Comparison of ENCODE assay signal across 12 mouse cellular contexts in genomic region chr3:96179531-96179930, GRCm38 (mm10). TPM values are rescaled to one million over a fixed set of nuclear protein-coding genes. Genes with fewer than 3 reads are reported as not detected.
DNase-seq lines count a peak whose midpoint lies in the region; ATAC-seq lines count a peak whose summit lies in the region.
"Had no signal": no experiment of that assay in that cellular context is flagged by ENCODE, and none has a peak within 500 bp of the region (broad histone marks: within the 10 kb centered on the region; RNA-seq: fewer than 3 reads in every experiment).

No protein-coding gene starts in this region.

- no peaks in the 10 kb centered on the region for H3K9me3 ChIP-seq in neural tube, embryonic 13.5 days
- H3K9me3 ChIP-seq: megakaryocyte, embryonic 14.5 days; neural tube, embryonic 12.5 days; stomach, embryonic 15.5 days had no signal

- H3K27me3 ChIP-seq in neural tube, embryonic 13.5 days: no peaks in the 10 kb centered on the region
- H3K27me3 ChIP-seq: megakaryocyte, embryonic 14.5 days; neural tube, embryonic 12.5 days; stomach, embryonic 15.5 days had no signal

- no peak overlapping the region for H3K4me3 ChIP-seq in neural tube, embryonic 13.5 days
- H3K4me3 ChIP-seq: erythroblast, embryonic 14.5 days; megakaryocyte, embryonic 14.5 days; neural tube, embryonic 12.5 days; stomach, embryonic 15.5 days had no signal

- H3K4me1 ChIP-seq in neural tube, embryonic 13.5 days (replicated peaks): peaks cover 50% of the 10 kb centered on the region

- intact Hi-C loops in heart, postnatal 36 days (cut with DNase I): no loop called here

- WGBS in neural tube, embryonic 13.5 days: 66% methylated on average over 4 of the region's 4 CpGs

- 0 out of 2 replicates have a peak overlapping the region, but pooled peaks have one; percentile 28 for H3K27ac ChIP-seq in neural tube, embryonic 13.5 days (replicated peaks)
- H3K27ac ChIP-seq: neural tube, embryonic 12.5 days; stomach, embryonic 15.5 days had no signal

- H3K9ac ChIP-seq in neural tube, embryonic 13.5 days: no peak overlapping the region
- H3K9ac ChIP-seq: stomach, embryonic 15.5 days had no signal

- peaks cover 44% of the 10 kb centered on the region for H3K36me3 ChIP-seq in neural tube, embryonic 13.5 days

- ATAC-seq in neural tube, embryonic 13.5 days (ENCODE audit: low read depth): no peak

- peak; percentile 96 for DNase-seq in heart, adult 11 months
- no peak for DNase-seq in heart, postnatal 36 days
- no peak for DNase-seq in neural tube, embryonic 10.5 days (ENCODE audit: extremely low spot score, low spot score)
- peak; percentile 55 to 56 for DNase-seq in cerebellum, postnatal 36 days
- no peak for DNase-seq in layer of hippocampus, postnatal 25 days (ENCODE audit: extremely low spot score in 1 of 2, low spot score in 1 of 2)
- no peak for DNase-seq in thymus, postnatal 25 days
- DNase-seq: liver had no signal

- no peak overlapping the region for H3K4me2 ChIP-seq in neural tube, embryonic 13.5 days
- H3K4me2 ChIP-seq: neural tube, embryonic 12.5 days; stomach, embryonic 15.5 days had no signal

RNA-seq across cellular contexts. Expression of gene Sv2a, which starts 1.4 kb away (rescaled TPM):
- 1 to 10 TPM; 3.4 to 9.9 TPM for total RNA-seq in heart, postnatal 36 days (2021)
- 72.2 and 78.5 TPM in 2 replicates for polyA plus RNA-seq in neural tube, embryonic 13.5 days (2015; fragmentation: Nextera tagmentation; extraction: Ambion mirVana)
- total RNA-seq in layer of hippocampus, postnatal 25 days (2021): 100 to 1,000 TPM; 379 to 381 TPM
- polyA plus RNA-seq: erythroblast, embryonic 14.5 days had no signal

RNA-seq across cellular contexts. Expression of gene Sf3b4, which starts 7.4 kb away (rescaled TPM):
- total RNA-seq in heart, postnatal 36 days (2021): 10 to 100 TPM; 15.1 to 17.3 TPM
- polyA plus RNA-seq in neural tube, embryonic 13.5 days (2015; fragmentation: Nextera tagmentation; extraction: Ambion mirVana): 135 and 145 TPM in 2 replicates
- 10 to 100 TPM; 45.8 to 49.4 TPM for total RNA-seq in layer of hippocampus, postnatal 25 days (2021)

RNA-seq across cellular contexts. Expression of gene Mtmr11, which starts 17.7 kb away (rescaled TPM):
- total RNA-seq in heart, postnatal 36 days (2021): 1 to 10 TPM; 2.0 to 5.6 TPM
- polyA plus RNA-seq in neural tube, embryonic 13.5 days (2015; fragmentation: Nextera tagmentation; extraction: Ambion mirVana): 10.5 and 14.1 TPM in 2 replicates
- 1 to 10 TPM; 3.8 to 4.4 TPM for total RNA-seq in layer of hippocampus, postnatal 25 days (2021)
- polyA plus RNA-seq: erythroblast, embryonic 14.5 days had no signal

RNA-seq across cellular contexts. Expression of gene Bola1, which starts 40.0 kb away (rescaled TPM):
- 10 to 100 TPM; 25.1 to 26.9 TPM for total RNA-seq in heart, postnatal 36 days (2021)
- polyA plus RNA-seq in neural tube, embryonic 13.5 days (2015; fragmentation: Nextera tagmentation; extraction: Ambion mirVana): 54.1 and 63.0 TPM in 2 replicates
- total RNA-seq in layer of hippocampus, postnatal 25 days (2021): 10 to 100 TPM; 16.5 to 17.9 TPM

RNA-seq across cellular contexts. Expression of gene Hist2h2ab, which starts 40.1 kb away (rescaled TPM):
- 1 to 10 TPM; 1.9 to 2.3 TPM for total RNA-seq in heart, postnatal 36 days (2021)
- polyA plus RNA-seq in neural tube, embryonic 13.5 days (2015; fragmentation: Nextera tagmentation; extraction: Ambion mirVana): 0.52 TPM in 1 of 2 replicates, not detected in the other
- total RNA-seq in layer of hippocampus, postnatal 25 days (2021): 1 to 10 TPM; 8.5 to 9.2 TPM
- polyA plus RNA-seq: stomach, embryonic 15.5 days had no signal

Comparison
In these comparisons a context has a peak if more than half of its experiments do, and no peak if none do; other contexts are left out.
1. DNase-seq: peak in heart, adult 11 months (single experiment) and cerebellum, postnatal 36 days (2 of 2); none in heart, postnatal 36 days (0 of 2), neural tube, embryonic 10.5 days (single experiment), layer of hippocampus, postnatal 25 days (0 of 2) and thymus, postnatal 25 days (single experiment).
2. RNA of gene Sv2a, which starts 1.4 kb away (total RNA-seq): 379 to 381 TPM in layer of hippocampus, postnatal 25 days; 3.4 to 9.9 TPM in heart, postnatal 36 days; every median in the first group is over 10 times any median in the second.